Mouse (Mus musculus) right cerebral cortex, postnatal 14 days (tissue): ENCODE results near the gene Exoc6b.
"Not testable (repeated sequence)": the region's sequence is repeated elsewhere in the genome, so short reads cannot be mapped to it uniquely, and the experiment has no call there.

ENCODE experiments used
- DNase-seq: peaks from one replicate; pipeline ENCODE4 v3.0.0; 2022

The Exoc6b gene

DNA sequence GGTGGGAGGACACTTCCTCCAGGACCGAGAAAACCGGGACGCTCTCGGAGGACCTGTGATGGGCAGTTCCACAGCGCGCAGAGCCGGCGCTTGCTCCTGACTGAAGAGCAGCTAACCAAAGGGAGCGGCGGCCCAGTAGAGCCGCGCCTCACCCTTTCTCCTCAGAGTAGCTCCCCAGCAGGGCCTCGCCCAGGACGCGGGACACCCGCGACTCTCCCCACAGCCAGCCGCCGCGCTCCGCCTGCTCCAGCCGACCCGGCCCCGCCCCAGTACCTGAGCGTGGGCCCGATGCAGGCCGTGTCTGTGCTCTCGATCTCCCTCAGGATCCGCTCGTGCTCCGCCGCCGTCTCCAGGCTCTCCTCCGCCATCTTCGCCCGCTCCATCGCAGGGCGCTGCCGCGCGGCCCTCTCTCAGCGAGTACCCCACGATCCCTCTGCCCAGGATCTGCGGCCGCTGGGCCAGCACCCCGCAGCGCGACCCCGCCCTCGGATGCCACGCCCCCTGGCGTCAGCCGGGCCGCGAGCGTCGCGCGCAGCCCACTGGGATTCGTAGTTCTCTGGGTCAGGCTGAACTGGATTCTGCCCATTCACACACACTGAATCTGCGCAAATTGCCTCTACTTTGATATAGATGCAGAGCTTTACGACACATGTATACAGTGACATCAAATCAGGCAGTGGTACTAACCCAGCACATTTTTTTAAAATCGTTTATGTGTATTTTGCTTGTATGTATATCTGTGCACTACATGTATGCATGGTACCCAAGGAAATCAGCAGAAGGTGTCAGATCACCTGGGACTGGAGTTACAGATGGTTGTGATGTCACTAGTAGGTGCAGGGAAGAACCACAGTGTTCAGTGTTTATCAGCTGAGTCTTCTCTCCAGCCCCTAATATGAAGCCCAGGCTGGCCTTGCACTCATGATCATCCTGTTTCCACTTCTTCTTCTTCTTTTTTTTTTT lies at the start of gene Exoc6b:
TSS of gene Exoc6b (minus strand) at position 491 of the 963 bp plus-strand sequence.
- DNase-seq = peak; percentile 79

DNA sequence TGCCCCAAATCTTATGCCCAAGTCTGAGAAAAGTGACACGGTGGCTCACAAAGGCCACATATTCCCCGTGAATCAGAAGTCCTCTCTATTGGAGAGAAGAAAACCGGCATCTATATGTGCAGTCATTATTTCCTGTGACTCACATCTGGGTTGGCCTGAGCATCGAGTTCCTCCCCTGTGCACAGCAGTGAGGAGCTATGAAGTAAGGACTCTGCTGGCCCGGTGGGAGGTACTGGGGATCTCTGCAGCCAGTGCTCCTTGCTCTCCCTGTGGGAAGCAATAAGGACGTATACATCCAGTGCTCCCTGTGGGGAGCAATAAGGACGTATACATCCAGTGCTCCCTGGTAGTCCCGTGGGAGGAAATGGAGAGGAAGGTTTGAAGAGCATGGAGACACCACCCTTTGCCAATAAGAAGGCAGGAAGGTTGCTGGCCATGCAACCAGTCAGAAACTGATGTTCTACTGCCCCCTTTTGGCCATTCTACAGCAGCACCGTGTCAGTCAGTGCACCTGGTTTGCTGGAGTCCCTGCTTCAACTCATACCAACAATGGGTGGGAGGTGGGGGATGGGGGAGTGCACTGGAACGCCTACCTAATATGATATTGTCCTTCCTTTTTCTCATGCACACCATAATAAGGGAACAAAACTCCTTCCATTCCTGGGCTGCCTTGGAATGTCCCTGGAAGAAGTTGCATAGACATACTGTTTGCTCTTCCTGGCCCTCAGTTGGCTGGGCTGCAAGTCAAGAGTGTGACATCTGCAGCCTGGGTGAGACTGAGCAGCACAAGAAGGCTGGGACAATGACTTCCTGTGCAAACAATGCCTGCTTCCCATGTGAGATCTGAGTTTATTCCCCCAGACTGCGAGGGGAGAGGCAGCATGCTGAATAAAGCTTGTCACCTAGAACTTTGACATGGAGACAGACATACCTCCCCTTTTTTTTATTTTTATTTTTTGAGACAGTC lies 48.5 kb upstream of the Exoc6b start:
- not testable (repeated sequence) for DNase-seq

DNA sequence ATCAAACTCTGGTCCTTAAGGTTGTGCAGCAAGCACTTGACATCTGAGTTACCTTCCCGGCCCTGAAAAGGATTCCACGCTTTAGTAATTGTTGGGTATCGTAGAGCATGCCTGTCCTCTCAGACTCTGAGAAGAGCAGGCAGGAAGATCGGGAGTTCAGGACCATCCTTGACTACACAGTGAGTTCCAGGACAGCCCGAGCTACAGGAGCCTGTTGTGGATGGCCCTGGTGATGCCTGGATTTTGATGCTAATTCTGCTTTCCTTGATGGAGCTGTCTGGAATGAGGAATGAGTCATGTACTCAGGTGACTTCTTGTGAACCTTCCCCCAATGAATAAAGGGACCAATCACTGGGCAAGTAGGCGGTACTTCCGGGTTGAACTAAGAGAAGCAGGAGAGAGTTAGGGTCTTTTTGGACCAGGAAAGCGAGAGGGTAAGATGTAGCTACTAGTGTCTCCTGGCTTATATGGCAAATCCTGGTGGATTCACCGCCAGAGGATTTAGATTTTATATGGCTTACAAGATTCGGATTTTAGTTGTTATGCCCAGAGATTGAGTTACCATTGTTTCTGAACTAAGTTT lies 35.8 kb upstream of the Exoc6b start:
- no peak for DNase-seq

DNA sequence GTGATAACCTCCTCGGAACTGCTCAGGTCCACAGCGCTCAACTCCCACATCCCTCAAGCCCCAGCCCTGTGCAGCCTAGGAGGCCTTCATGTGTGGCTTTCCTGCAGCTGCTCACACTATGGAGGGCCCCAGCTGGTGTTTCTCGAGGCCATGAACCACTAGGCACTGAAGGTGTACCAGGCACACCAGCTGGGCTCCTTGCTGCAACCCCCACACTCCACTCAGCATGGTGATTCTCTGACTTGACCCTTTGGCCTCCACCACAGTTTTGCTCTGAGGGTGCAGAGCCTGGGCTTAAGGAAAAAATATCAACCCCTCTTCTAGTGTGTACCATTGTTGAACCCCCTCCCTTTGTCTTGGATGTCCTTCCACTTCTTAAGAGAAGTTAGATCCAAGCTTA lies 34.0 kb upstream of the Exoc6b start:
- no peak for DNase-seq

DNA sequence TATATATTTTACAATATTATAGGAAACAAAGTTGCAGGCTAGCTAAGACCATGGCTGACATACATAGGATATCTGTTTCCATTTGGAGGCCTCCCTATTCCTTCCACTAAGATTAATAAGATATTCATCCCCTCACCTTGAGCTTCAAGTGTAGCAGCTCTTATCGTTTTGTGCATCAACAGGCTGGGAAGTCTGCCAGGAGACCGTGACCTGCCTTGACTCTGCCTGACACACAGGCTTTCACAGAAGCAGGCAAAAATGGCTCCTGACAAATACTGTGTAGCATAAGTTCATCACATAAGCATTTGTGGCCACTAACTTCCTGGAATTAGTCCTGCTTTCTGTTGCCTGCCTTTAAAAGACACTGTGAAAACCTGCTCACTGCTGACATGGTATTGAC lies 27.1 kb upstream of the Exoc6b start:
- no peak for DNase-seq

DNA sequence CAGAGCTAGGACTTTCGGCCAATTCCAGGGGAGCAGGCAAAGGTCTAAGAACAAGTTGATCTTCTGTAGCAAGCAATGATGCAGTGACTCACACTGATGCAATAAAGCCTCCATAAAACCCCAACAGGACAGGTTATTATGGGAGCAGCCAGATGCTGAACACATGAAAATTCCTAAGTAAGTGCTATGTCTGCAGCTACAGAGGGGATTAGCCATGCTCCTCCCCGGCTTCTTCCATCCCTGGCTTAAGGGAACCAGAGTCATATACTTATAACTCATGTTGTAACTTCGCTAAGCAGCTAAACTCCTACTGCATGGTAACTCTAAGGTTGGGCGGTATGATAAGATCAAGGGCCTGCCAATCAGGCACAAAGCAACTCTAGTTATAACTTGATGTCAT lies 18.1 kb upstream of the Exoc6b start:
- DNase-seq = no peak

DNA sequence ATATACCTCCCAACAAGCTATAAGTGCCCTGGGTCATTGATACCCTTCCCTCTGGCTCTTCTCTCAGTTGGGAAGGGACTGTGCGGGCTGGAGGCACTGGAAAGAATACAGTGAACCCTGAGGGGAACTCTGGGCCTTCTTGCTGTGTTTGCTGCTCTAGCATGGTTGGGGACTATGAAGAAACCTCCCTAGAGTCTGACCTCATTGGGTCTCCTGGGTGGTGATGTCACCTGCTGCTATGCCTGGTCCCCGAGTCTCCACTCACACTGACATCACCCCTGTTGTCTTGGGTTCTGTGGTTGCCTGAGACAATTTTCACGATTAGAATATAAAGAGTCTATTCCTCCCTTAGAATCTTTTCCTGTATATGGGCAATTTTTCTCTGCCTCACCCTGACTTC lies 17.3 kb upstream of the Exoc6b start:
- DNase-seq = no peak

DNA sequence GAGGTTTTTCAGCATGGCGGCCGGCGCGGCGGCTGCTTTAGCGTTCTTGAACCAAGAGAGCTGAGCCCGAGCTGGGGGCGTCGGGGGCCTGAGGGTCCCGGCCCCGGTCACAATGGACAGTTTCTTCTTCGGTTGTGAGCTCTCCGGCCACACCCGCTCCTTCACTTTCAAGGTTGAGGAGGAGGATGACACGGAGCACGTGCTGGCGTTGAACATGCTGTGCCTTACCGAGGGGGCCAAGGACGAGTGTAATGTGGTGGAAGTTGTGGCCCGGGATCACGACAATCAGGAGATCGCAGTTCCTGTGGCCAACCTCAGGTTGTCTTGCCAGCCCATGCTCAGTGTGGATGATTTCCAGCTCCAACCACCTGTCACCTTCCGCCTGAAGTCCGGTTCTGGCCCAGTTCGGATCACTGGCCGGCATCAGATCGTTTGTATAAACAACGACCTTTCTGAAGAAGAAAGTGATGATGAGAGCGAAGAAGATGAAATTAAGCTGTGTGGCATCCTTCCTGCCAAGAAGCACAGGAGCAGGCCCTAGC lies 6.9 kb upstream of the Exoc6b start:
- DNase-seq = not testable (repeated sequence)

DNA sequence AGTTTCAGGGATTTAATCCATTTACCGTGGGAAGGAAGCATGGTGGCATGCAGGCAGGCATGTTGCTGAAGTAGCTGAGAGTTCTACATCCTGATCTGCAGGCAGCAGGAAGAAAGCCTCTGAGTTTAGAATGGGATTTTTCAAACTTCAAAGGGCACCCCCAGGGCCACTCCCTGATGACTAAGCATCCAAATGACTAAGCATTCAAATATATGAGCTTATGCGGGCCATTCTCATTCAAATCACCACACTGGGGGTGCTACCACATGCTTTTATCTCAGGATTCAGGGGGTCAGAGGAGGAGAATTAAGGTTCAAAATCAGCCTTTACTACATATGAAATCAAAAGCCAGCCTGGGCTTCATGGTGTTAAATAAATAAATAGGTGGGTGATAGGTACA lies 5.7 kb upstream of the Exoc6b start:
- no peak for DNase-seq

DNA sequence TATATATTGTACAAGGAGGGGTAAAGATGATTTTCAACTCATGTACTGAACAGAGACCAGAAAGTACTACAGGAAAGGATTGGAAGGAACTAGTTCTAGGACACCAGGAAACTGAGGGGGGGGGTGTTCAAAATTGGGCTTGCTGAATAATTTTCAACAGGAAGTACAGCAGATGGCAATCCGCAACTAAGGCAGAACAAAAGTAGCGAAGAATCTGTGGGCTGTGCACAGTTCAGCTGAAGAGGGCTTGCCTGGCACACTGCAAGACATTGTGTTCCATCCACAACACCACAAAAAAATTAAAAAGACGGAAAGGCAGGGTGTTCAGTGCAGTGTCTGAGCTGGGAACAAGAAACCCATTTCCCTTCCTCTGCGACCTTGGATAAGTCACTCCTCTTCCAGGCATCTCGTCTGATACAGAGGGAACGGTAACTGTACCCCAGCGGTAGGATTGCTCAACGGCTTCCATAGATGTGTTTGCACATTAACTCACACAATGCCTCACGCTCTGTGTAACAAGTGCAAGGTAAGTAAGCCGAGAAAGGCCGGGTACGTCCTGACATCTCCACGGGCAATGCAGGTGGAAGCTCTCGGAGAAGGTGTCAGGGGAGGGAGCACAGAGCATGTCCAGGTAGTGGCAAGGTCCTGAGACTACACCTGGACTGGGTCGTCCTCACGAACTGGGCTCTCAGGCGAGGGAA lies 841 bp downstream of the Exoc6b start:
- DNase-seq = no peak

DNA sequence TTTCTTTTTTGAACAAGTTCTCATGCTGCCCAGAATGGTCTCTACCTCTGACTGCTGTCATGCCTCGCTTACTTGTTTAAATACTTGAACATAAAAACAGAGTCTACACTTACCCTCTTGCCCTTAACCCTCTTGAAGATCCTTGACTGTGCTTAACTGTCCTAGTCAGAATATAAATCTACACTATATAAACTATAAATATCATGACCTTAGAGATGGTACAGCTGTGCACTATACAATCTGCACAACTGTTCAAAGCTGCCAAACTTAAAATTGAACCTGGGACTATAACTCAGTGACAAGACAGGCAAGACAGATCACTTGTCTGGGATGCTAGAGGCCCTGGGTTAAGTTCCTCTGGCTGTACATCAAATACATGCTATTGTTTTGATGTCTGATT lies 11.7 kb downstream of the Exoc6b start:
- no peak for DNase-seq

DNA sequence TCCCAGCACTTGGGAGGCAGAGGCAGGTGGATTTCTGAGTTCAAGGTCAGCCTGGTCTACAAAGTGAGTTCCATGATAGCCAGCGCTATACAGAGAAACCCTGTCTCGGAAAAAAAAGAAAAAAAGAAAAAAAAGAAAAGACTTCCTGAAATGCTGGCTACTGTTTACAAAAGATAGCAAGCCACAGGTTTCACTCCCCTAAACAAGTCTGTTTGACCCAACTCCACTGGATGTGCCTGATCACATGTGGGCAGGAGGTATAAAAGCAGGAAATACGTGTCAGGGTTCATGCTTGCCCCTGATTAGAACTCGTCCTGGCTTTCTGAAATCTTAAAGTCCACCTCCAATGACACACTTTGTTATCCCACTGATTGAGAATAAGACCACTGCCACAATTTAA lies 18.2 kb downstream of the Exoc6b start:
- no peak for DNase-seq

DNA sequence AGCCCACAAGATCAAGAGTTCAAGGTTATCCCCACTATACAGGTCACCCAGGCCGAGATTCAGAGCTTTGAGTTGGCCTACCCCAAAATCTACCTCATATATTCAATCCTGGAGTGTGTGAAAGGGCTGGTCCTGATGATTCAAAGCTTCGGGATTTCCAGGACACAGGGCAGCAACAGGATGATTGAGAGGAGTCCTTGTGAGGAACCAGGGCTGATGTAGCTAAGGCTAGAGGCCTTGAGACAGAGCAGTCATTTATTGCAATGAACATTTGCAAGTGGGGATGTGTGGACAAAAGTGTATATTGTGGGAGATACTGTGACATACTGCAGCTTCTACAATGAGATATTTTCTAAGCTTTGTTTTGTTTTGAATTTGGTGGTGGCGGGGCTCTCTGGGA lies 22.8 kb downstream of the Exoc6b start:
- DNase-seq = no peak

DNA sequence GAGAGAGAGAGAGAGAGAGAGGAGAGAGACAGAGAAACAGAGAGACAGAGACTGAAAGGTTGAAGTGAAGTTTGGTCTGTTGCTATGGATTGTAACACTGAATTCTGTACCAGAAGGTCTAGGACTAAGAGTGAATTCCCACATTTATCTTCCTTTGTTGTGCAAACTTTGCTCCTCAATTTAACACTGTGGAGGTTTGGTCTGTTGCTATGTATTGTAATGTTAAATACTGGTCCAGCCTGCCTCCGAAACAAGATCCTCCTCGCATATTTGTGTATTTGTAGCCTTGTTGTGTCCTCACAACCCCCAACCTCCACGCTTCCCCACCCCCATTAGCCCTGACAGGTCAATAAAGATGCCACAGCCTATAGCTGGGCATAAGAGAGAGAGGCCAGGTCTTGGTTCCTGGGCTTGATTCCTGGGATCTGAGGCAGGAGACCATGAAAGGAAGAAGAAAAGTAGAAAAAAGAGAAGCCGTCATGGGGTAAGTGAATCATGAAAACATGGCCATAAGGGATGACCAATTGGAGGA lies 24.6 kb downstream of the Exoc6b start:
- no peak for DNase-seq

DNA sequence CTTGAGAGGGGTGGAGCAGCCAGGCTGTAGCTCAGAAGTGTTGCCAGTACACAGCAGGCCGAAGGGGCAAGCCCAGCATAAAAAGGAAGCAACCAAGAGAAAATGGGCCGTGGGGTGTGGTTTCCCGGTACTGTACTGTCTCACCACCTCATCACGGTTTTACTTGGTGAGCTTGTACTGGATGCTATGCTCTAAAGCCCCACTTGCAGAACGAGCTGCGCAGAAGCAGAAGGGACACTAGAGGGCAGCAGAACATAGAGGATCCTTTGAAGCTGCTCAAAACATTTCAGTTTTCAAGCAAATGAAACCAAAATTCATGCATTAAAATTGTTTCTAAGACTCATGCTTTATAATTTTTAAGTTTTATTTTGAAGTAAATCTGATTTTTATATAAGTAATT lies 31.6 kb downstream of the Exoc6b start:
- DNase-seq = peak; percentile 62

DNA sequence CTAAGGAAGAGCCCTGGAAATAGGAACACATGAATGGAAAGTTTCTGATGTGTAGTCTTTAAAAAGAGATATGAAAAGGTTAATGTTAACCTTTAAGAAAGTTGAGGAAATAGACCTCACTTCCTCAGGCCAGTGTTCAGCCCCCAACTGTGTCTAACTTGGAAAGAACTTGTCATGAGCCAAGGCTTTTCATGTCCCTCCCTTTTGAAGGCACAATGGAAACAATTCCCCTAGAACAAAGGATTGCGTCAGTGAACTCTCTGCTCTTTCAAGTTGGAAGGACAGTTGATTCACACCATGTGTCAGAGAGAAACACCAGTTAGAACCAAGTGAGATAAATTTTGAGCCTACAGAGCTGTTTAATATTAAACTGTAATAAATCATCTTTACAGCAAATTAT lies 39.6 kb downstream of the Exoc6b start:
- no peak for DNase-seq

DNA sequence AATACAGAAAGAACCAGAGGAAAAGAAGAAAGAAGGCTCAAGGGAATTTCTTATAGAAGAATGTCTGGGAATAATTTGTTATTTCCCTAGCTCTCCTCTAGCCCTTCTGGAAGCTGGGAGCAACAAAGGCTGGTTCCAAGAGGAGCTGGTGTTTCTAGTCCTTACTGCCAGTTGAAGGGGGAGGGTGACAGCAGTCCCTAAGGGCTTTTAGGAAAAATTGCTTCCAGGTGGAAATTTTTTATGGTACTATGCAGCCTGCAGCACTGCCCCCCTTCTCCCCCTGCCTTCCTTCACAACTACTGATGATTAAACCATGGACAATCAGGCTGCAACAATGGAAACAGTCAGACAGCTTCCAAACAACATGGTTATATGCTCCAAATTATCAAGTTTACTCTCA lies 44.9 kb downstream of the Exoc6b start:
- DNase-seq = no peak

DNA sequence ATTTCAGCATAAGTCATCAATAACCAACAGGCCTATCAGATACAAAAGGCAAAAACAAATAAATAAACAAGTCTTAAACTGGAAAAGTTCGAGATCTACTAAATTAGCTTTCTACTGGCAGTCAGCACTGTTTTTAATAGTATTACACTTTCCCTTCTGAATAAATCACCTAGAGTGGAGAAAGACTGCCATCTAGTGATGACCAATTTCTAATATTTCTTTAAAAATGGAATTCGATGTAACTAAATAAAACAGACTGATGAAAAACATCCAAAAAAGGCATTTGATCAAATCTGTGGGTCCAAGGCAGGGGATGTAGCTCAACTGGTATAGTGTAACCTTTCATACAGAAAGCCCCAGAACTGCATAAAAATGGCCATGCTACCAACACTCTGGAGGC lies 52.3 kb downstream of the Exoc6b start:
- DNase-seq = no peak

DNA sequence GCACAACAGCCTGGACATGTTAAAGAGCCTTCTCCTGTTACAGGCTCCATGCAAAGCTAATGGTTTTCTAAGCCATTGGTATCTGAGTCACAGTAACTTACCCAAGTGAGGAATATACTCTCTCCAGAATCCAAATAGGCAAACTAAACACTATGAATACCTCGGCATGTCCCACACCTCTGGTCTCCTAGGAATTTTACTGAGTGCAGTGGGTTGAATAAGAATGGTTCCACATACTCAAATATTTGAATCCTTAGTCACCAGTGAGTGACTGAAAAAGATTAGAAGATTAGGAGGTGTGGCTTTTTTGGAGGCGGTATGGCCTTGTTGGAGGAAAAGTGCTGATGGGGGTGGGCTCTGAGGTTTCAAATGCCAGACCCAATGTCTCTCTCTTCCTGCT lies 55.4 kb downstream of the Exoc6b start:
- DNase-seq = no peak

DNA sequence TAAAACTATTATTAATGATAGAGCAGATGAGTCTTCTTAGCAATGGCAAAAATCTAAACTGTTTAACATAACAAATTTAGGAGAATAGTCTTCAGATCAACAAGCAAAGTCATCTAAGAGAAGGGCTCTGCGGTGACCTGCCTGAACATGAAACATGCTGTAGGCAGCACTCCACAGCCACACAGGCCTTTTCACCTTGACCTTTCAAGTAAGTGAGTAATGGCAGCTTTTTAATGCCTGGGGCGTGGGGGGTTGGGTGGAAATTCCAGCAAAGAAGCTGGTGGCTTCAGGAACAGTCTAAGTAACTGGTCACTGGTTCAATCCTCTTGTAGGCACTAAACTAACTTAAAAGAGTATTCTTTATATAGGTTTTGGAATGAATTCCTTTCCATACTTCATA lies 58.9 kb downstream of the Exoc6b start:
- no peak for DNase-seq

DNA sequence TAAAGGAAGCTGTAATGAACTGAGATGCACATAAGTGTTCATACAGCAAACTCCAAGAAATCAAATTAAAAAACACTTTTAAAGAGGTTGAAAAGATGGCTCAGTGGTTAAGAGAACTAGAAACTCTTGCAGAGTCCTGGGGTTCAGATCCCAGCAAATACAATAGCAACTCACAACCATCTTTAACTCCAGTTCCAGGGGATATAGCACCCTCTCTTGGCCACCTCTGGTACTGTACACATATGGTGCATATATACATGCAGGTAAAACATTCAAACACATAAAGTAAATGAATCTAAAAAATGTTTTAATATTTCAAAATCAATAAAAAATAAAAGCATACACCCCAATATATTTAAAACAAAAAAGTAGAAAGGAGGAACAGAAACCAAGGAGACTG lies 73.9 kb downstream of the Exoc6b start:
- no peak for DNase-seq

DNA sequence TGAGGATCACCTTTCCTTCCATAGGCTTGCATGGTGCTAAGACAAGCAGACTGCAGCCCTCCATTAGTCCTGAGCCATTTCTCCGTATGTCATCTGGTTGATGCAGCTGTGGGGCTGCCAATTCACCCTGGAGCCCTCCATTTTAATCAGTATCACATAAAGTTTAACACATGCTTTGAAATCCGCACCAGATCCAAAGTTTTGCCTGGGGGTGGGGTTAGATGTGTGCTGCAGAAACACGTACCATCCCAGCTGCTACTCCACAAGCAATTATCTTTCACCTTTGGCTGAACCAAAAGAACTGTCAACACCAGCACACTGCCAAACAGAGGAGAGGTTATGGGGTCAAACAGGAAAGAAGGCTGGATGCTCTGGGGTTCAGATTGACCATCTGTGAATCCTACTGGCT lies 92.7 kb downstream of the Exoc6b start:
- no peak for DNase-seq
